Comparison of ENCODE assay signal across 8 mouse cellular contexts in genomic region chr5:110841046-110841862, GRCm38 (mm10). TPM values are rescaled to one million over a fixed set of nuclear protein-coding genes. Genes with fewer than 3 reads are reported as not detected.
A peak's percentile ranks its signal among the peaks of the same experiment; 100 is the strongest.
DNase-seq lines count a peak whose midpoint lies in the region; ATAC-seq lines count a peak whose summit lies in the region.

No protein-coding gene starts in this region.

- H3K9ac ChIP-seq in heart, embryonic 11.5 days (ENCODE audit: low read depth, low read length): no peak overlapping the region
- H3K9ac ChIP-seq in liver, embryonic 11.5 days (ENCODE audit: low read depth, low read length): no peak overlapping the region

- DNase-seq in heart, postnatal 4 days: no peak
- DNase-seq in A20 (ENCODE audit: low read depth, low spot score) (peak; percentile 46), MN1 (ENCODE audit: low spot score) (peak; percentile 20)
- DNase-seq in liver, embryonic 11.5 days (ENCODE audit: low spot score): no peak
- DNase-seq in right cerebral cortex, postnatal 10 days (ENCODE audit: low spot score in 2 of 2): no peak

- H3K9me3 ChIP-seq in heart, embryonic 11.5 days (replicated peaks; ENCODE audit: control insufficient read depth, low read length): no peaks in the 10 kb centered on the region
- H3K9me3 ChIP-seq in liver, embryonic 11.5 days (ENCODE audit: control insufficient read depth, low read length): no peaks in the 10 kb centered on the region

- peaks cover 15% of the 10 kb centered on the region for H3K36me3 ChIP-seq in heart, embryonic 11.5 days (ENCODE audit: control insufficient read depth, insufficient read depth, low read length)
- peaks cover 26% of the 10 kb centered on the region for H3K36me3 ChIP-seq in liver, embryonic 11.5 days (ENCODE audit: control insufficient read depth, insufficient read depth, low read length)

- peak overlapping the region; percentile 57 for H3K4me3 ChIP-seq in heart, embryonic 11.5 days (ENCODE audit: low read depth, low read length)
- H3K4me3 ChIP-seq in liver, embryonic 11.5 days (ENCODE audit: low read depth, low read length): peak overlapping the region; percentile 87

- ATAC-seq in heart, embryonic 11.5 days (replicated peaks; ENCODE audit: insufficient number of reproducible peaks, low FRiP score, low TSS enrichment): no peak
- no peak for ATAC-seq in liver, embryonic 11.5 days (replicated peaks; ENCODE audit: low FRiP score)
- no peak for ATAC-seq in granulocyte monocyte progenitor cell, adult 5-6 weeks (replicated peaks; ENCODE audit: poor library complexity, severe bottlenecking)
- ATAC-seq in megakaryocyte-erythroid progenitor cell, adult 5-6 weeks (replicated peaks; ENCODE audit: low FRiP score, low TSS enrichment, poor library complexity, severe bottlenecking): no peak

- H3K4me2 ChIP-seq in heart, embryonic 11.5 days: peak overlapping the region; percentile 80
- peak overlapping the region; percentile 79 for H3K4me2 ChIP-seq in liver, embryonic 11.5 days

- 89% methylated on average over 14 of the region's 14 CpGs for WGBS in heart, embryonic 11.5 days (ENCODE audit: insufficient replicate concordance)
- WGBS in liver, embryonic 11.5 days: 76% methylated on average over 14 of the region's 14 CpGs

- peaks cover 7% of the 10 kb centered on the region for H3K4me1 ChIP-seq in heart, embryonic 11.5 days (ENCODE audit: control insufficient read depth, insufficient read depth, low read length)
- peaks cover 26% of the 10 kb centered on the region for H3K4me1 ChIP-seq in liver, embryonic 11.5 days (replicated peaks; ENCODE audit: control insufficient read depth, insufficient read depth, low read length)

- H3K27me3 ChIP-seq in heart, embryonic 11.5 days (ENCODE audit: control insufficient read depth, insufficient read depth, low read length): no peaks in the 10 kb centered on the region
- H3K27me3 ChIP-seq in liver, embryonic 11.5 days (replicated peaks; ENCODE audit: control insufficient read depth, insufficient read depth, low read length): no peaks in the 10 kb centered on the region

- H3K27ac ChIP-seq in heart, embryonic 11.5 days (ENCODE audit: low read depth, low read length): no peak overlapping the region
- H3K27ac ChIP-seq in liver, embryonic 11.5 days (ENCODE audit: low read depth, low read length): no peak overlapping the region

RNA-seq across cellular contexts. Expression of gene Chek2, which starts 1.5 kb away (rescaled TPM):
- polyA plus RNA-seq in heart, embryonic 11.5 days (2014; fragmentation: Nextera tagmentation; extraction: Ambion mirVana): 20.9 and 27.1 TPM in 2 replicates
- 1 to 10 TPM; 5.9 to 6.4 TPM for total RNA-seq in heart, postnatal 4 days (2021)
- 62.6 and 68.2 TPM in 2 replicates for polyA plus RNA-seq in liver, embryonic 11.5 days (2014; fragmentation: Nextera tagmentation; extraction: Ambion mirVana)
- total RNA-seq in granulocyte monocyte progenitor cell, adult 5-6 weeks (2014; fragmentation: Nextera tagmentation): 29.3 and 32.6 TPM in 2 replicates
- total RNA-seq in granulocyte monocyte progenitor cell, adult 5-6 weeks (2017): 22.6 and 39.0 TPM in 2 replicates
- total RNA-seq in megakaryocyte-erythroid progenitor cell, adult 5-6 weeks (2014; fragmentation: Nextera tagmentation): 47.4 and 59.5 TPM in 2 replicates
- 31.1 and 56.9 TPM in 2 replicates for total RNA-seq in megakaryocyte-erythroid progenitor cell, adult 5-6 weeks (2017)

RNA-seq across cellular contexts. Expression of gene Hscb, which starts 1.7 kb away (rescaled TPM):
- polyA plus RNA-seq in heart, embryonic 11.5 days (2014; fragmentation: Nextera tagmentation; extraction: Ambion mirVana): 30.2 and 32.6 TPM in 2 replicates
- 10 to 100 TPM; 12.4 to 13.1 TPM for total RNA-seq in heart, postnatal 4 days (2021)
- 38.0 and 44.1 TPM in 2 replicates for polyA plus RNA-seq in liver, embryonic 11.5 days (2014; fragmentation: Nextera tagmentation; extraction: Ambion mirVana)
- total RNA-seq in granulocyte monocyte progenitor cell, adult 5-6 weeks (2014; fragmentation: Nextera tagmentation): 68.2 and 80.1 TPM in 2 replicates
- total RNA-seq in granulocyte monocyte progenitor cell, adult 5-6 weeks (2017): 63.6 and 77.4 TPM in 2 replicates
- total RNA-seq in megakaryocyte-erythroid progenitor cell, adult 5-6 weeks (2014; fragmentation: Nextera tagmentation): 44.1 and 53.7 TPM in 2 replicates
- 44.9 and 106 TPM in 2 replicates for total RNA-seq in megakaryocyte-erythroid progenitor cell, adult 5-6 weeks (2017)

RNA-seq across cellular contexts. Expression of gene Ulk1, which starts 31.4 kb away (rescaled TPM):
- polyA plus RNA-seq in heart, embryonic 11.5 days (2014; fragmentation: Nextera tagmentation; extraction: Ambion mirVana): 17.1 and 18.7 TPM in 2 replicates
- 10 to 100 TPM; 49.8 to 51.1 TPM for total RNA-seq in heart, postnatal 4 days (2021)
- 13.8 and 15.7 TPM in 2 replicates for polyA plus RNA-seq in liver, embryonic 11.5 days (2014; fragmentation: Nextera tagmentation; extraction: Ambion mirVana)
- 17.2 and 27.2 TPM in 2 replicates for total RNA-seq in granulocyte monocyte progenitor cell, adult 5-6 weeks (2014; fragmentation: Nextera tagmentation)
- total RNA-seq in granulocyte monocyte progenitor cell, adult 5-6 weeks (2017): 1.4 and 2.6 TPM in 2 replicates
- 32.2 and 52.2 TPM in 2 replicates for total RNA-seq in megakaryocyte-erythroid progenitor cell, adult 5-6 weeks (2014; fragmentation: Nextera tagmentation)
- 7.8 and 14.8 TPM in 2 replicates for total RNA-seq in megakaryocyte-erythroid progenitor cell, adult 5-6 weeks (2017)

RNA-seq across cellular contexts. Expression of gene Ttc28, which starts 38.3 kb away (rescaled TPM):
- polyA plus RNA-seq in heart, embryonic 11.5 days (2014; fragmentation: Nextera tagmentation; extraction: Ambion mirVana): 8.1 and 9.4 TPM in 2 replicates
- total RNA-seq in heart, postnatal 4 days (2021): 10 to 100 TPM; 29.3 to 29.9 TPM
- 5.5 and 5.7 TPM in 2 replicates for polyA plus RNA-seq in liver, embryonic 11.5 days (2014; fragmentation: Nextera tagmentation; extraction: Ambion mirVana)
- 1.0 and 6.2 TPM in 2 replicates for total RNA-seq in granulocyte monocyte progenitor cell, adult 5-6 weeks (2014; fragmentation: Nextera tagmentation)
- total RNA-seq in granulocyte monocyte progenitor cell, adult 5-6 weeks (2017): 0.41 and 0.90 TPM in 2 replicates
- total RNA-seq in megakaryocyte-erythroid progenitor cell, adult 5-6 weeks (2014; fragmentation: Nextera tagmentation): 3.2 and 5.4 TPM in 2 replicates
- total RNA-seq in megakaryocyte-erythroid progenitor cell, adult 5-6 weeks (2017): 0.70 and 0.91 TPM in 2 replicates

Comparison
In these comparisons a context has a peak if more than half of its experiments do, and no peak if none do; other contexts are left out.
1. DNase-seq: peak in A20 (single experiment) and MN1 (single experiment); none in heart, postnatal 4 days (single experiment), liver, embryonic 11.5 days (single experiment) and right cerebral cortex, postnatal 10 days (0 of 2).